Comparison of ENCODE assay signal across 20 mouse cellular contexts in the genomic region with DNA sequence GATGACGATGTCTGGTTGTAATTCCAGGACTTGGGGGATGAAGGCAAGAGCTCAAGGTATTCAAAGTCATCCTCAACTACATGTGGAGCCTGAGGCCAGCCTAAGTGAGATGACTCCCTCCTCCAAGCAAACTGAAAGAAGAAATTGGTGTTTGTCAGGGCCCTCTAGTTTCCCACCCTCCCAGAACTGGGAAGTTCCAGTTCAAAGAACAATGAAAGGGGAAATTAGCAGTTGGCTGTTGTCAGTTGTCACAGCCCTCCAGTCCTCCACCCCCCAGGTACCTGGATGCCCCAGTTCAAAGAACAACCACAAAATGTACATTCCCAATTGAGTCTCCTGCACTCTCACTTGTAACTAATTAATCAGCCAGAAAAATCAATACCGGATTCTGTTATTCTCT. TPM values are rescaled to one million over a fixed set of nuclear protein-coding genes. Genes with fewer than 3 reads are reported as not detected.
"Had no signal": no experiment of that assay in that cellular context is flagged by ENCODE, and none has a peak within 500 bp of the region (broad histone marks: within the 10 kb centered on the region; RNA-seq: fewer than 3 reads in every experiment).

No protein-coding gene starts in this region.

- H3K4me1 ChIP-seq: midbrain, embryonic 10.5 days; midbrain, embryonic 12.5 days; neural tube, embryonic 13.5 days; neural tube, embryonic 15.5 days; stomach, embryonic 15.5 days had no signal

- H3K27me3 ChIP-seq: midbrain, embryonic 12.5 days; neural tube, embryonic 13.5 days; neural tube, embryonic 15.5 days; stomach, embryonic 15.5 days had no signal

- H3K9ac ChIP-seq: lung, embryonic 14.5 days; midbrain, embryonic 12.5 days; neural tube, embryonic 13.5 days; neural tube, embryonic 15.5 days; stomach, embryonic 15.5 days had no signal

- H3K9me3 ChIP-seq: midbrain, embryonic 10.5 days; midbrain, embryonic 12.5 days; neural tube, embryonic 13.5 days; neural tube, embryonic 15.5 days; stomach, embryonic 15.5 days had no signal

- H3K27ac ChIP-seq: midbrain, embryonic 10.5 days; midbrain, embryonic 12.5 days; neural tube, embryonic 13.5 days; neural tube, embryonic 15.5 days; stomach, embryonic 15.5 days; stomach, postnatal 0 days had no signal

- DNase-seq: lung, adult 18-20 months; lung, embryonic 14.5 days; lung, postnatal 10 days; lung, postnatal 4 days; midbrain, embryonic 14.5 days; right cerebral cortex, postnatal 14 days; thymus, adult 2 months; thymus, postnatal 25 days; thymus, postnatal 4 days had no signal

- H3K4me3 ChIP-seq: midbrain, embryonic 10.5 days; midbrain, embryonic 12.5 days; myocyte; neural tube, embryonic 13.5 days; neural tube, embryonic 15.5 days; stomach, embryonic 15.5 days had no signal

- H3K36me3 ChIP-seq: midbrain, embryonic 10.5 days; midbrain, embryonic 12.5 days; neural tube, embryonic 13.5 days; neural tube, embryonic 15.5 days; stomach, embryonic 15.5 days had no signal

RNA-seq across cellular contexts. Expression of a gene that starts 9.1 kb away (rescaled TPM):
- total RNA-seq: megakaryocyte, adult 5-6 weeks; megakaryocyte-erythroid progenitor cell, adult 5-6 weeks had no signal
- polyA plus RNA-seq: lung, embryonic 14.5 days; midbrain, embryonic 10.5 days; midbrain, embryonic 12.5 days; midbrain, embryonic 14.5 days; midbrain, embryonic 16.5 days; myocyte; neural tube, embryonic 11.5 days; neural tube, embryonic 15.5 days had no signal
